Mouse (Mus musculus) right cerebral cortex, postnatal 36 days (tissue): Measurements from ENCODE around the gene C130074G19Rik.

Source experiments
- DNase-seq, 2 experiments: peaks; one replicate each; pipeline ENCODE4 v3.0.0; 2022; ENCODE audit warnings: low spot score in 2 of 2, mixed read lengths in 1 of 2

Gene C130074G19Rik

GRCm38 (mm10) chr1:184873910-184874309 lies 9.1 kb downstream of the C130074G19Rik start:
- no peak for DNase-seq

DNA sequence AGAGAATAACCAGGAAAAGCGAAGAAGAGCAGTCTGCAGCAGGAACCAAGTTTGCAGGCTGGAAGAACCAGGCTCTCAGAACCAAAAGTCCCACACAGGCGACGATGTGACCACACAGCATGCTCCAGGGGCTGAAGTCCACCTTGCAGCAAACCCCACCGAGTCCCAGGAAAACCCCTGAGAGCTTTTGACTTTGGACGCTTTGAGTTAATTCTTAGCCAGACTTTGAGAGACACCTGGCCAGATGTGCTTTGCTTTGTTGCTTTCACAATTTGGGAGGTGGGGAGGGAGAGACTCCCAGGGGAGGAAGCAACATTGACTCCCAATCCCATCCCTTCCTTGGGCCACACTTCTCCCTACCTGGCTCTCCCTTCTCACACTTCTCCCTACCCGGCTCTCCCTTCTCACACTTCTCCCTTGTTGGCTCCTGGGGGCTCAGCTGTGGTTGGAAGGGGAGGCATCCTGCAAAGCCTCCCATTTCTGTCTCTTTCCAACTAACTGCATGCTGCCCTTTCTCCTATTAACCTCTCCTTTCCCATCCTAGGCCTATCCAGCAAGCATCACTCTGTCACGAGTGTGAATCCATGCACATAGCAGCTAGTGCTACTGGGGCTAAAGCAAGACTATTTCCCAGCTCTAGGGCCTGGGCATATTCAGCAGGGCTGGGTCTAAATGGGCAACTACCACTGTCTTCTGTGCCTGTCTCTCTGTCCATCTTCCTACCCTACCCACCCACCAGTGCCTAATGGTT lies 10.8 kb downstream of the C130074G19Rik start:
- DNase-seq, result no peak

- DNase-seq, result no peak
Observed at GRCm38 (mm10) chr1:184871506-184871905, 11.5 kb downstream of the C130074G19Rik start.

DNA sequence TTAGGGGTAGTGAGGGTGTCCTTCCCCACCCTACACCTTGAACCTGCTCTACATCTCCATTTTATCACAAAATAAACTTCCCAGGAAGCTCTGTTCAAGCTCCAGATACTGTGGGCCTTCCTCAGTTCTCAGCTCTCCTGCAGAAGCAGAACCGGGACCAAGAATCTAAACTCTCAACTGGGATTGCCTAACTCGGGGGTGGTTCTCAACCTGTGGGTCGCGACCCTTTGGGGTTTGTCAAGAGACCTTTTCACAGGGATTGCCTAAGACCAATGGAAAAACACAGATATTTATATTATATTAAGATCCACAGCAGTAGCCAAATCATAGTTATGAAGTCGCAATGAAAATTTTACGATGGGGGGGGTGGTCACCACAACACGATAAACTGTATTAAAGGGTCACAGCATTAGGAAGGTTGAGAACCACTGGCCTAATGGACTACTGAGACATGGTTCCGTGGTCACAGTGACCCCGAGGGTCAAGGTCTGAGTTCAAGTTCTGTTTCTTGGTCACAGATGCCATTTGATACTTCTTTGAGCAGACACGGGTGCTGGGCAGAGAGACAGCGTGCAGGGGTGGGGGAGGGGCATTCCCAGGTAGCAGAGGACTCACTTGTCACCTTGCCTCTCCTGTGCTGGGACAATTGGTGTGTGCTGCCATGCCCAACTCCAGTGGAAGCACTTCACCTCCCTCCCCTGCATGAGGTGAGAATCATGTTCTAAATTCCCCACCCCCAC lies 12.2 kb downstream of the C130074G19Rik start:
- no peak for DNase-seq

GRCm38 (mm10) chr1:184869939-184870565 lies 13.0 kb downstream of the C130074G19Rik start:
- DNase-seq, result no peak

DNA sequence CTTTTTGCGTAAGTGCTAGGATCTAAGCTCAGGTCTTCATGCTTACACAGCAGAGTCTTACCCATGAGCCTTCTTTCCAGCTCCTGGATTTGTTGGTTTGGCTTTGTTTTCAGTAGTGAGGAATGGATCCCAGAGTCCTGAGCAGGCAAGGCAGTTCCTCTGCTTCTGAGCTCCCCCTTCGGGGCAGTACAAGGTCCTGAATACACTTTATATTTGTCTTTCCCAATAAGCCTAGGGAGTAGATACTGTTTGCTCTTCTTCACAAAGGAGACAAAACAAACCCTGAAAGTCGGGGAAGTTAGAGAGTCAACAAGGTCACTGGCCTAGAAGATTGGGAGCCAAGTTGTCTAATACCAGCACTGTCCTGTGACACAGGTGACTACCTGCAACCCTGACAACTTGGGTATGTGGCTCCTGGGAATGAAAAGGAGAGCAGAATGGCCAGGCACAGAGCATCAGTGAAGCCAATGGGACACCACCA lies 15.3 kb downstream of the C130074G19Rik start:
- DNase-seq, result no peak

- DNase-seq, result no peak
Observed at GRCm38 (mm10) chr1:184864381-184864801, 18.6 kb downstream of the C130074G19Rik start.

GRCm38 (mm10) chr1:184862636-184863035 lies 20.4 kb downstream of the C130074G19Rik start:
- DNase-seq, result no peak

DNA sequence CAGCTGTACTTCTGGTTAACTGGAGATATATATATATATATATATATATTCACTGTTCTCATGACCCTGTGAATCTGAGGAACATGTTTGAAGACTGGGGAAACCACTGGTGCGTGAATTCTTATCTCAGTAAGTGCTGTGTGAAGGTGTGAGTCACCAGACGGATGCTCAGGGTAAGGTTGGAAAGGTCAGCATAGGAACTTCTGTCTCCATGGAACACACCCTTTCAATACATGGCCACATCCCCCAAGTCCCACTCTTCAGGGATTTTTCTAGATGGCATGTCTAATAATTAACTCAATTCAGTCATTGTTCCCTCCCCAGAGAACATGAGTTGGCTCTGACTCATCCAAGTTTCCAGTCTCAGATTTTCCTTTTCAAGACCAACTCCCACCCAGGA lies 21.5 kb downstream of the C130074G19Rik start:
- DNase-seq, result no peak

- DNase-seq, result no peak
Observed at GRCm38 (mm10) chr1:184860276-184860675, 22.7 kb downstream of the C130074G19Rik start.

DNA sequence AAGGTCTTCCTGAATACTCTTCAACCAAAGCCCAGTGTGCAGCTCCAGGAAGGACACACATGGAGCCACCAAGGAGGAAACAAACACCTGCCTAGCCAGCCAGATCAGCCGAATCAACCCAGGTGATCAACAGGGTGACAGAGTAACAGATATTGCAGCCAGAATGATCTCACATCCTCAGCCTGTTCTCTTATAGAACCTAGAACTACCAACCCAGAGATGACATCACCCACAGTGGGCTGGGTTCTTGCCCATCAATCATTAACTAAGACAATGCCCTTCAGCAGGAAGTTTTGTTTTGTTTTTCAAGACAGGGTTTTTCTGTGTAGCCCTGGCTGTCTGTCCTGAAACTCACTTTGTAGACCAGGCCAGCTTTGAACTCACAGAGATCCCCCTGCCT lies 24.8 kb downstream of the C130074G19Rik start:
- no peak for DNase-seq

- peak in 1 of 2 experiments; percentile 44 for DNase-seq
Observed at GRCm38 (mm10) chr1:184857216-184857615, 25.8 kb downstream of the C130074G19Rik start.

GRCm38 (mm10) chr1:184853922-184854321 lies 29.1 kb downstream of the C130074G19Rik start:
- DNase-seq, result no peak

DNA sequence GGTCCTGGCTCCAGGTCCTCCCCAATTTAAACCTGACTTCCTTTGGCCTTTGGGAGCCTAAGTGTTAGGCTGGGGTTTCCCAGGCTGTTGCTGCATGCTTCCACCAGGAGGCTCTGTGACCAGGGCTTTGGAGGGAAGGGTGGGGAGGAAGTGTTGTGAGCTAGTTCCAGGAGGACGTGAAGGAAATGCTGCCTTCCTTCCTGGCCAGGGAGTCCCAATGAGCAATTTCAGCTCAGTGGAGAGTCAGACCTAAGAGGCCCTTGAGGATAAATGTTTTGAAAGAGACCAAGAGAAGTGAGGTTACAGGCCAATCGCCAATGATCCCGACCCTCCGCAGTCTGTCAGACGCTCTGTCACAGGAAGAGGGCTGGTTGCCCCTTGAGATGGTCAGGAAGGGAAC lies 29.7 kb downstream of the C130074G19Rik start:
- DNase-seq, result no peak

GRCm38 (mm10) chr1:184851741-184852618 lies 31.0 kb downstream of the C130074G19Rik start:
- peak; percentile 64 to 76 for DNase-seq

- DNase-seq, result no peak
Observed at GRCm38 (mm10) chr1:184851166-184851565, 31.9 kb downstream of the C130074G19Rik start.

GRCm38 (mm10) chr1:184846973-184847372 lies 36.0 kb downstream of the C130074G19Rik start:
- no peak for DNase-seq

DNA sequence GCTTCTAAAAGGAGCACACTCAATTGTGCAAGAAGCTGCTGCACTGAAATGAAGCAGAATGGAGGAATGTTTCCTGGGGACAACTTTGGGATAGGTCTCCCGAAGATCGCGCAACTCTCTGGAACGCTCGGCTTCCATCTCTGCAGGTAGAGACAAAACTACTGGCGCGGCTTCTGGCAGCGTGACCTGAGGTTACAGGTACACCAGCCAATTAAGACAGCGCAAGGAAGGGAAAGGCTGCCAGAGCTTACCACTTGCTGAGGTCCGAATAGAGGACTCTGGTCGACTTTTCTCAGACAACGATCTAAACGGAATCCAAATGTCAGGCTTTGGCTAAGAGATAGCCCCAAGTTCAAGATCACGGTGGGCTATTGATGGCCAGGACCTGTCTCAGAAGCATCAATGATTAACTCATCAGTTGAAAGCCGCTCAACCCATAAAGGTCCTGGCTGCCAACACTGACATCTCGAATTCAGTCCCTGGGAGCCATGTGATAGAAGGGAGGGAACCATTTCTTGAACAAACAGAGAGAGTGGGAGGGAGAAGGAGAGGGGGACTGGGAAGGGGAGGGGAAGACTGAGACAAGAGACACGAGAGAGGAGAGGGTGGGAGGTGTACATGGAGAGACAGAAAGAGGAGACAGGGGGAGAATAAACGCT lies 36.8 kb downstream of the C130074G19Rik start, which contains the start of gene Marc2:
Gene Marc2, minus strand, starts transcription at position 360 of the 659 bp plus-strand sequence.
- no peak for DNase-seq

DNA sequence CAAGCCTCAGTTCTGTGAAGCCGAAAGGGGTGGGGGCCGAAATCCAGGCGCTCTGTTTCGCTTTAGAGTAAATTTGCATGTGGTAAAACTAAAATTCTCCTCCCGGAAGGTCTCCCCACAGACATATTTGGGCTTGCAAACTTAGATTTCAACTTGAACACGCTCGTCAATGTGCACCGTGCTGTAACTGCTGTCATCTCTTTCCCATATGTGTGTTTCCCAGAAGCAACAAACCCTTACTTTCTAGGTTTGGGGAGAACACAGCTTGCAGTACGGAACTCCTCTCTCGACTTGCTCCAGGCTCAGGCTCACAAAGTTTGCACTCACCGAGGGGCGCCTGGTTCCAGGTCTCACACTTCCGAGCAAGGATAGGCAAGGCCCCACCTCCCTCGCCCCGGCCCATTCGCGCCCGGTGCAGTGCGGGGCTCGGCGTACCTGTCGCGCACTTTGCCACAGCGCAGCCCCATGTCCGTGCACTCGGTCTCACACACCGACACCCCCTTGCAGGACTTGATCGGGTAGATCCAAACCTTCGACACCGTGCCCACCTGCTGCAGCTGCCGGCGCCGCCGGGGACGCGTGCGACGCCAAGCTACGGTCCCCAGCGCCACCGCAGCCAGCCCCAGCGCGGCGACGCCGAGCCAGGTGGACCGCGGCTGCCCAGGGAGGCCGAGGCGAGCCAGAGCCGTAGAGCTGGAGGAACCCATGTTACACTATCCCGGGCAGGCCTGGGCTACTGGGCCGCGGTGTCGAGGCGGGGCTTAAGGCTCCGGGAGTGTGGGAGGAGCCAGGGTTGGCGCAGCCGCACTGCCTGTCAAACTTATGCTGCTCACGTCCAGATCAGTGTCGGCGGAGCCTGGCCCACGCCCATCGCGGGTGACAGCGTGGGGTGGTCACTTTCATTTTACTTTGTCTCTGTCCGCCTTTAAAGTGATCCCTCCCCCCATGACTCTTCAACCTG lies 37.6 kb downstream of the C130074G19Rik start:
- DNase-seq, result peak; percentile 76 to 83
